Mouse (Mus musculus) liver, embryonic 13.5 days (tissue): ENCODE results near the gene Shroom3. TPM values are rescaled to one million over a fixed set of nuclear protein-coding genes. Genes with fewer than 3 reads are reported as not detected.

Experiments
- ATAC-seq: fragments of 200-750 bp; cut with Nextera tagmentation; 2 replicates; pipeline ENCODE4 v1.8.0; 2017; ENCODE audit warnings: low read depth, mild to moderate bottlenecking, moderate number of reproducible peaks, moderate library complexity
- DNase-seq: peaks from one replicate; pipeline ENCODE4 v3.0.0; 2022
- H3K27ac ChIP-seq: fragments of 300-500 bp; sonication (generic); 2 replicates; pipeline ENCODE4 v1.5.1; 2015; ENCODE audit warnings: moderate library complexity, mild to moderate bottlenecking, inconsistent platforms
- H3K27me3 ChIP-seq: fragments of 300-500 bp; sonication (generic); 2 replicates; pipeline ENCODE4 v1.6.1; 2015; ENCODE audit warnings: mild to moderate bottlenecking, inconsistent platforms
- H3K36me3 ChIP-seq: fragments of 300-500 bp; sonication (generic); 2 replicates; pipeline ENCODE4 v1.6.1; 2015; ENCODE audit warnings: mild to moderate bottlenecking, inconsistent platforms
- H3K4me1 ChIP-seq: fragments of 300-500 bp; sonication (generic); replicated peaks from 2 replicates; pipeline ENCODE4 v1.6.1; 2015; ENCODE audit warnings: inconsistent platforms
- H3K4me2 ChIP-seq: fragments of 300-500 bp; sonication (generic); 2 replicates; pipeline ENCODE4 v1.6.1; 2015; ENCODE audit warnings: inconsistent platforms, mild to moderate bottlenecking, moderate library complexity
- H3K4me3 ChIP-seq: fragments of 300-500 bp; sonication (generic); replicated peaks from 2 replicates; pipeline ENCODE4 v1.5.1; 2015; ENCODE audit warnings: mild to moderate bottlenecking, inconsistent platforms
- H3K9ac ChIP-seq: fragments of 300-500 bp; sonication (generic); 2 replicates; pipeline ENCODE4 v1.6.1; 2015; ENCODE audit warnings: mild to moderate bottlenecking, inconsistent platforms
- H3K9me3 ChIP-seq: fragments of 300-500 bp; sonication (generic); replicated peaks from 2 replicates; pipeline ENCODE4 v1.6.1; 2016; ENCODE audit warnings: inconsistent platforms
- WGBS: fragments of 180-500 bp; shearing (Covaris S2); methylation state at CpG from one replicate; pipeline ENCODE4 v1.1.7; 2015; ENCODE audit not compliant: insufficient replicate concordance; 5-methylcytosine and 5-hydroxymethylcytosine counted together
- polyA plus RNA-seq: library from polyadenylated mRNA; unstranded; fragments of >200 nt; fragmentation: Nextera tagmentation; extraction: Ambion mirVana; gene quantifications from 2 replicates; pipeline ENCODE4 v1.2.1, GENCODE M21; 2015

Shroom3 gene
- polyA plus RNA-seq, 1 experiment from 2014 or later: 0.20 TPM

DNA sequence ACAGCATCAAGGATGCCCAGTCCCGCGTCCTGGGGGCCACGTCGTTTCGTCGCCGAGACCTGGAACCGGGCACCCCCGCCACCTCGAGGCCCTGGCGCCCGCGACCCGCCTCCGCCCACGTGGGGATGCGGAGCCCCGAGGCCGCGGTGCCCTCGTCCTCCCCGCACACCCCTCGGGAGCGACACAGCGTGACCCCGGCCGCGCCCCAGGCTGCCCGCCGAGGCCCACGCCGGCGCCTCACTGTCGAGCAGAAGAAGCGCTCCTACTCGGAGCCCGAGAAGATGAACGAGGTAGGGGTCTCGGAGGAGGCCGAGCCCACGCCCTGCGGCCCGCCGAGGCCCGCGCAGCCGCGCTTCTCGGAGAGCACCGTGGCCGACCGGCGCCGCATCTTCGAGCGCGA lies 258.9 kb downstream of the Shroom3 start:
- no peak overlapping the region for H3K9ac ChIP-seq
- no peaks in the 10 kb centered on the region for H3K4me1 ChIP-seq
- no peaks in the 10 kb centered on the region for H3K27me3 ChIP-seq
- H3K27ac ChIP-seq: no peak overlapping the region
- DNase-seq (no peak), ATAC-seq (no peak)
- H3K4me3 ChIP-seq: no peak overlapping the region
- no peak overlapping the region for H3K4me2 ChIP-seq
- peaks cover 16% of the 10 kb centered on the region for H3K9me3 ChIP-seq
- H3K36me3 ChIP-seq: peaks cover 32% of the 10 kb centered on the region
- WGBS: 69% methylated on average over 57 of the region's 57 CpGs

DNA sequence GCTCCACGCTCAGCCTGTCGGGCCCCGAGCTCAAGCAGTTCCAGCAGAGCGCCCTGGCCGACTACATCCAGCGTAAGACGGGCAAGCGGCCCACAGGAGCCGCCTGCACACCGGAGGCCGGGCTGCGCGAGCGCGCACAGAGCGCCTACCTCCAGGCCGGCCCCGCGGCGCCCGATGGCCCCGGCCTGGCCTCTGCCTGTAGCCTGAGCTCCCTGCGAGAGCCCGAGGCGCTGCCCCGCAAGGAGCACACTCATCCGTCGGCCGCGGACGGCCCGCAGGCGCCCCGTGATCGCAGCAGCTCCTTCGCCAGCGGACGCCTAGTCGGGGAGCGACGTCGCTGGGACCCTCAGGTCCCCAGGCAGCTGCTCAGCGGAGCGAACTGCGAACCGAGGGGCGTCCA lies 259.3 kb downstream of the Shroom3 start:
- H3K36me3 ChIP-seq: peaks cover 32% of the 10 kb centered on the region
- ATAC-seq (no peak), DNase-seq (no peak)
- H3K4me2 ChIP-seq: no peak overlapping the region
- H3K27ac ChIP-seq: no peak overlapping the region
- peaks cover 16% of the 10 kb centered on the region for H3K9me3 ChIP-seq
- H3K4me1 ChIP-seq: no peaks in the 10 kb centered on the region
- 71% methylated on average over 47 of the region's 47 CpGs for WGBS
- no peak overlapping the region for H3K9ac ChIP-seq
- H3K4me3 ChIP-seq: no peak overlapping the region
- H3K27me3 ChIP-seq: no peaks in the 10 kb centered on the region

DNA sequence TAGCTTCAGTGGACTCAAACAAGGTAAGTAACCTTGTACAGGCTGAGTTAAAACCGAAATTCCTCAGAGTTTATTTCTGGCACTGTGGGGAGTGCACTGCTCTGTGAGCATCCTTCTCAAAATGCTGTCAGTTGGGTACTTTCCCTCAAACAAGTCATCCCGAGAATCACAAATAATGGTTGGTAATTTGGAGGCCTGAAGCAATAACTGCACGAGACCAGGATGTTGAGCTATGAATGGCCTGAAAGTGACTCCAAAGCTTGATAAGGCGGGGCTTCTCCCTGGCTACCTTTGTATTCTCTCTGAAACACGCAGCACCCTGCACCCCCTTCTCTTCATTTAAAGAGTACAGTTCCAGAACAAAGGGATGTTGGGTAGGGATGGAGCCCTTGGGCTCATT lies 261.6 kb downstream of the Shroom3 start:
- no peak overlapping the region for H3K27ac ChIP-seq
- H3K4me1 ChIP-seq: no peaks in the 10 kb centered on the region; the same call in 1 of the 2 replicates
- H3K9me3 ChIP-seq: peaks cover 16% of the 10 kb centered on the region
- H3K27me3 ChIP-seq: no peaks in the 10 kb centered on the region
- no peak overlapping the region for H3K4me2 ChIP-seq
- 53% methylated on average over 5 of the region's 5 CpGs for WGBS
- no peak overlapping the region for H3K4me3 ChIP-seq
- H3K9ac ChIP-seq: no peak overlapping the region
- ATAC-seq (no peak), DNase-seq (no peak)
- peaks cover 31% of the 10 kb centered on the region for H3K36me3 ChIP-seq

DNA sequence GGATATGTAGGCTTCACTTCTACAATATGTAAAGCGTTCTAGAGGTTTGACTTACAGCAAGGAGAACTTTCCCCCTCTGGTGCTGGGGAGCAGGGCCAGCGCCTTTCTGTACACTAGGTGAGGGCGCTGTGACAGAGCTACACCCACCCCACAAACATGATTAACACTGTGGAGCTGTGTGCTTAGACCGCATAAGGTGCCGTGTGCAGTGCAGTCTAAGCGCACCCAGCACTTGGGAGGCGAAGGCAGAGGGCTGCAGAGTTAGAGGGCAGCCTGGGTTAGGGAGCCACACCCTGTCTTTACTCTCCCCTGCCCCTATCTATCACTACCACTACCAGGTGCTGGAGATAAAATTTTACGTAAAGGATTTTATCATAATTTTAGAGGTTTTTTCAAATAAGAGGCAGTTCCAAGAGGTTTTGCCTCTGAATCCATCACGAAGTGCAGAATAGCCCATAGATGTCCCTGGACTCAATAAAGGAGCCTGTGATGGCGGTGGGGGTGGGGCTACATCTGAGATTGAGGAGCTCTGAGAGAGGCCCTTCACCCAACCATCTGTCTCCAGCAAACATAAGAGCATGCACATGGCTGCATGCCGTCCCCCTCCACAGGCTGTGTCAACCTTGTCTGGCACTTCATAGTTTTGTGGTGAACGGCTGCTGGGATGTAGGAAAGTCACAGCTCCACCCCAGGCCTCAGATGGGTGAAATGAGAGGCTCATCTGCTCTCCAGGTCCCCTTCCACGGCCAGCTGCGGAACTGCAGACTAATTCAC lies 265.9 kb downstream of the Shroom3 start:
- H3K27me3 ChIP-seq: no peaks in the 10 kb centered on the region
- H3K9ac ChIP-seq: no peak overlapping the region
- 59% methylated on average over 14 of the region's 14 CpGs for WGBS
- H3K36me3 ChIP-seq: no peaks in the 10 kb centered on the region
- H3K27ac ChIP-seq: no peak overlapping the region
- no peak for ATAC-seq
- H3K4me2 ChIP-seq: no peak overlapping the region
- DNase-seq: no peak
- H3K4me3 ChIP-seq: no peak overlapping the region
- H3K9me3 ChIP-seq: no peaks in the 10 kb centered on the region
- H3K4me1 ChIP-seq: no peaks in the 10 kb centered on the region; the same call in 1 of the 2 replicates

DNA sequence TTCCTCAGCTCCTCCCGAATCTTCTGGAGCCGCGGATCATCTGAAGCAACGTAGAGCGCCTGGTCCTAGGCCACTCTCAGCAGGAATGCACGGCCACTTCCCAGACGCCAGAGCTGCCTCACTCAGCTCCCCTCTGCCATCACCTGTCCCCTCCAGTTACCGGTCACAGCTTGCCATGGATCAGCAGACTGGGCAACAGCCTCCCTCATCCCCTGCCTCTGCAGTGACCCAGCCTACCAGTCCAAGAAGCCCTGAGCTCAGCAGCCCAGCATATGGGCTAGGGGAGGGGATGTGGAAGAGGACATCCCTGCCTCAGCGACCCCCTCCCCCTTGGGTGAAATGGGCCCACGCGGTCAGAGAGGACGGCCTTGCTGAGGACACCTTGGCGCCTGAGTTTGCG lies 267.3 kb downstream of the Shroom3 start:
- H3K4me2 ChIP-seq: no peak overlapping the region
- H3K36me3 ChIP-seq: no peaks in the 10 kb centered on the region
- H3K27me3 ChIP-seq: no peaks in the 10 kb centered on the region
- WGBS: 75% methylated on average over 14 of the region's 14 CpGs
- no peak overlapping the region for H3K9ac ChIP-seq
- ATAC-seq (no peak), DNase-seq (no peak)
- H3K4me1 ChIP-seq: no peaks in the 10 kb centered on the region; the same call in 1 of the 2 replicates
- no peak overlapping the region for H3K27ac ChIP-seq
- H3K4me3 ChIP-seq: no peak overlapping the region
- no peaks in the 10 kb centered on the region for H3K9me3 ChIP-seq

DNA sequence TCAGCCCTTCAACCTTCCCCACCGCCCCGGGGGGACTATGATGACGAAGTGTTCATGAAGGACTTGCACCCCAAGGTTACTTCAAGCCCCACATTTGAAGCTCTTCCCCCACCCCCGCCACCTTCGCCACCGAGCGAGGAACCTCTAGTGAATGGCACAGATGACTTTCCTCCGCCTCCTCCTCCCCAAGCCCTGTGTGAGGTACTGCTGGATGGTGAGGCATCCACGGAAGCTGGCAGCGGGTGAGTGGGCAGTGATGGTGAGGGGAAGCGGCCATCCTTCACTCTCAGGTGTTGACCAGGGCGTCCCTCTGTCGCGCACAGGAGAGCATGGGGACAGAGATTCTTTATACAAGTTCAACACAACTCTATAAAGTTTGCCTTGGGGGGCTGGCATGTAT lies 267.8 kb downstream of the Shroom3 start:
- Histone ChIP-seq H3K27me3 (no peaks in the 10 kb centered on the region), H3K27ac (no peak overlapping the region), H3K9me3 (no peaks in the 10 kb centered on the region), H3K9ac (no peak overlapping the region), H3K4me1 (no peaks in the 10 kb centered on the region; the same call in 1 of the 2 replicates), H3K4me2 (no peak overlapping the region), H3K36me3 (no peaks in the 10 kb centered on the region), H3K4me3 (no peak overlapping the region)
- ATAC-seq: no peak
- WGBS: 80% methylated on average over 14 of the region's 14 CpGs
- no peak for DNase-seq

DNA sequence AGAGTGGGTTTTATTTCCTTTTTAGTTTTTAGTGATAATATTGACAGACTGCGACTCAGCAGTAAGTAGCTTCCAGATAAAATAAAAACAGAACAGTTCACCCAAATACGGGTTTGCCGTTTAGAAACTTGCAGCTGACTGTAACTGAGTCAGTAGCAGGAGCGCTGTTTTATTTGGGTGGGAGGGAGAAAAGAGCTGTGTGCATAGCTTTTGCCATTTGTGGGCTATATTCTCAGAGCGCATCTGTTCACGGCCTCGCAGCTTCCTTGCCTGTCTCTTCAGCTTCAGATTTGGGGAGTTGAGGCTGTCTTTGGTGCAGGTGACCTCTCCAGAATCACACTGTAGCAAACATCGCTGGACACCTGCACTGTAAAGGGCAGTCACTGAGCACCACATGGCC lies 270.6 kb downstream of the Shroom3 start:
- 68% methylated on average over 8 of the region's 8 CpGs for WGBS

DNA sequence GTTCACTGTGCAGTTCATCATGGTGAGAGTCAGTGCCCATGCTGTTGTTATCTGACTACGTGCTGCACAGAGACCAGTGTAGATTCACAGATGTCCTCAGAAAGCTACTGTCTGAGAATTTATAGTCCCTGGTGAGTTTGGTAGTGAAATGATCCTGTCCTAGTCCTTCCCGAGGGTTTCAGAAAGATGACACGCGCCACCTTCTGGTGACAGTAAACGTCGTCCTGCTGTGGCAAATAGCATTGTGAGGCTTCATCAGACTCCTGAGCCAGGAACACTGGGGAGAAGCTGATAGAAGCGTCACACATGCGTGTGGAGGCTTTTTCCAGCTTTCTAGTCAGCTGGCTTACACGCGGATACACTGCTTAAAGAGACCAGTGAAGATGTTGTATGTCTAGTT lies 271.1 kb downstream of the Shroom3 start:
- WGBS: 22% methylated on average over 10 of the region's 10 CpGs
- no peaks in the 10 kb centered on the region for H3K27me3 ChIP-seq
- no peak for ATAC-seq
- H3K4me1 ChIP-seq: no peaks in the 10 kb centered on the region
- H3K27ac ChIP-seq: no peak overlapping the region
- H3K4me3 ChIP-seq: no peak overlapping the region
- no peak for DNase-seq
- no peak overlapping the region for H3K4me2 ChIP-seq
- H3K9me3 ChIP-seq: no peaks in the 10 kb centered on the region
- no peak overlapping the region for H3K9ac ChIP-seq
- no peaks in the 10 kb centered on the region for H3K36me3 ChIP-seq

More for the DNA sequence above, 270.6 kb downstream of the Shroom3 start:
- Histone ChIP-seq H3K9me3 (no peaks in the 10 kb centered on the region), H3K4me3 (no peak overlapping the region), H3K27ac (no peak overlapping the region), H3K27me3 (no peaks in the 10 kb centered on the region), H3K36me3 (no peaks in the 10 kb centered on the region), H3K4me1 (no peaks in the 10 kb centered on the region; the same call in 1 of the 2 replicates), H3K9ac (no peak overlapping the region), H3K4me2 (no peak overlapping the region)
- ATAC-seq (no peak), DNase-seq (no peak)

DNA sequence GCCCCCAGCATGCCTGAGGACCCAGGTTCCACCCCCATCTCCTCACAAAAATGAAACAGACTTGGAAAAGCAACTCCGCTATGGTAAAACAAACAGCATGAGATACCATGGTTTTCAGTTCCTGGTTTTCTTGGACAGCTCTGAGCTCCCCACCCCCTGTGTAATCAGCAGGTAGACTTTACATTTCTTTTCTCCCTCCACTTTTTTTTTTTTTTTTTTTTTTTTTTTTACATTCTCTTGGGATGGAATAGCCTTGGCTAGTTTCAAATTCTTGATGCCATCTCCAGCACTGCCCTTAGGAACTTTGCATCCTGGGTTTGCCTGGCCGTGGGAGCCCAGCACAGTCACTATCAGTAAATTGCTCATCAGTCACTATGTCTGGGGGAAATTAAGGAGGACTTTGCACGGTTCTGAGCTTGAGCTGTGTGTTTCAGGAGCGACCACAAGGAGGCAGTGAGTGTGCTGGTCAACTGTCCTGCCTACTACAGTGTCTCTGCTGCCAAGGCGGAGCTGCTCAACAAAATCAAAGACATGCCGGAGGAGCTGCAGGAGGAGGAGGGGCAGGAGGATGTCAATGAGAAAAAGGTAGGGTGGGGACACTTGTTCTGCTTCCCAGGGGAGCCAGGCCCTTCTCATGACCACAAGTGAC lies 271.7 kb downstream of the Shroom3 start:
- Histone ChIP-seq H3K4me3 (no peak overlapping the region), H3K36me3 (no peaks in the 10 kb centered on the region), H3K4me1 (no peaks in the 10 kb centered on the region), H3K9ac (no peak overlapping the region), H3K4me2 (no peak overlapping the region), H3K9me3 (no peaks in the 10 kb centered on the region), H3K27me3 (no peaks in the 10 kb centered on the region), H3K27ac (no peak overlapping the region)
- WGBS: 36% methylated on average over 6 of the region's 6 CpGs
- no peak for DNase-seq
- no peak for ATAC-seq

DNA sequence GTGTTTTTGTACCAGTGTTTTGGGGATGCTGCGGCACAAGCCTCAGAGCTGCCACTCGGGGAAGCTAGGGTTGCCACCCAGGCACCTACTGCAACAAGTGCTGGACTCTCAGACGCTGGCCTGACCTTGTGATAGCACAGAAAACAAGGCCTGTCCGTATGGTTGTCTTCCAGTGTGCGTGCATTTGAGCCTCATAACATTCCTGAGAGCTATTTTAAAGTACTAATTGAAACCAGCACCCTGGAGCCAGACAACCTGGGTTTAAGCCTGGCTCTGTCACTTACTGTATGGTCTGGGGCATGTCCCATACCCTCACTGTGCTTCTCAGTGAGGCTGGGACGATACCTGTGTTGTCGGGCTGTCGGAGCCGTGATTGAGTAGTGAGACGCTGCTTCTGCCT lies 276.1 kb downstream of the Shroom3 start:
- no peaks in the 10 kb centered on the region for H3K9me3 ChIP-seq
- DNase-seq (no peak), ATAC-seq (no peak)
- no peak overlapping the region for H3K4me3 ChIP-seq
- 70% methylated on average over 10 of the region's 10 CpGs for WGBS
- no peak overlapping the region for H3K27ac ChIP-seq
- no peaks in the 10 kb centered on the region for H3K27me3 ChIP-seq
- H3K36me3 ChIP-seq: no peaks in the 10 kb centered on the region
- H3K4me1 ChIP-seq: no peaks in the 10 kb centered on the region
- no peak overlapping the region for H3K9ac ChIP-seq
- no peak overlapping the region for H3K4me2 ChIP-seq

DNA sequence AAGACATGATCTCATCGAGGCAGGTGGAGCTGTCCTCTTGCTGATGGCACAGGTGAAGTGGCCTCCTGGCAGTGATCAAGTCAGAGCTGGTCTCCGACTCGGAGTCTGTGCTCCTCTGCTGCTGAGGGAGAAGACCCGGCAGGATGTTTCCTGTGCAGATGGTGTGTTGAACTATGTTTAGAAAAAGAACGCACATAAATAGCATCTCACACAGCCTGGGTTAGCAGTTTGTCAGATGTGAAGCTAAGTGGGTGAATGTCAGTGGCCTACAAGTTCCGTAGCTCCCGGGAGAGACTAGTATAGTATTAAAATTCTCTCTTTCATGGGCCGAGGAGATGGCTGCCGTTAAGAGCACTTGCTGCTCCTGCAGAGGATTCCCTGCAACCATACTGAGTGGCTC lies 276.5 kb downstream of the Shroom3 start:
- H3K9me3 ChIP-seq: no peaks in the 10 kb centered on the region
- no peaks in the 10 kb centered on the region for H3K27me3 ChIP-seq
- no peaks in the 10 kb centered on the region for H3K4me1 ChIP-seq
- no peak overlapping the region for H3K4me3 ChIP-seq
- no peak overlapping the region for H3K9ac ChIP-seq
- no peak overlapping the region for H3K4me2 ChIP-seq
- no peaks in the 10 kb centered on the region for H3K36me3 ChIP-seq
- DNase-seq: no peak
- no peak for ATAC-seq
- WGBS: 51% methylated on average over 9 of the region's 9 CpGs
- no peak overlapping the region for H3K27ac ChIP-seq

DNA sequence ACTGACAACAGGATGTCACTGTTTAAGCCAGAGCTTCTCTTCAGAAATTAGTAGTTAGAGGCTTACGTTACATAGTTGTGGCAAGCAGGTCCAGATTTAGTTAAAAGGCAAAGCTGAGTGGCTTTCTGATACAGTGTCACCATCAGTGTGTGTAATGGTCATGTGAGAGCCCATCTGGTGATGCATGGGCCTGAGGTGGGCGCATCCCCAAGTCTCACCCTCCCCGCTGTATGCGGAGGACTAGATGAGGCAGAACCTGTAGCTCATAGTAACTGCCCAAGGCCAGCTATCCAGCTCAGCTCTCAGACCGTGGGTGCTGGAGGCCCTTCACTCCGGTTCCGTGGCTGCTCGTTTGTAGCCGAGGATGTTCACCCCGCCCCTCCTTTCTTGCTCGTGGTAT lies 278.1 kb downstream of the Shroom3 start:
- Histone ChIP-seq H3K9ac (no peak overlapping the region), H3K27ac (no peak overlapping the region), H3K4me3 (no peak overlapping the region), H3K4me1 (no peaks in the 10 kb centered on the region), H3K9me3 (no peaks in the 10 kb centered on the region), H3K4me2 (no peak overlapping the region), H3K36me3 (no peaks in the 10 kb centered on the region), H3K27me3 (no peaks in the 10 kb centered on the region)
- DNase-seq (no peak), ATAC-seq (no peak)
- WGBS: 67% methylated on average over 11 of the region's 11 CpGs
